Mouse (Mus musculus): Measurements from ENCODE around the gene Eif4e2.

The Eif4e2 gene

DNA sequence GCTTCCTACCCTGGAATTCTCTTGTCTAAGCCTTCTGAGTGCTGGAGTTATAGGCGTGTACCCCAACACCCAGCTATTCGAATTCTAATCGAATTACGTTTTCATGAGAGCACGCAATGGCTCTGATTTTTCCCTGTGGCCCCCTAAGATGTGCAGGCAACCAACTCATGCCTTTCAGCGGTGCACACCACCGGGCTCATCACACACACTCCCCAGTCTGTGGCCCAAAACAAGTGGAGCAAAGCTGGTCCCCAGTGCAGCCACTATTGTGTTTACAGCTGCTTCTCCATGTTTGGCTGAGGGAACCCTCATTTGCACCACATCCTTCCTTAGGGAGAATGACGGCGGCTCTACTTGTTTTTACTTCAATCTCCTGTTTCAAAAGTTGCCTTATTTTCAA is 49.5 kb downstream of the Eif4e2 start:
- no peak for DNase-seq (ENCODE audit: low read depth)

DNA sequence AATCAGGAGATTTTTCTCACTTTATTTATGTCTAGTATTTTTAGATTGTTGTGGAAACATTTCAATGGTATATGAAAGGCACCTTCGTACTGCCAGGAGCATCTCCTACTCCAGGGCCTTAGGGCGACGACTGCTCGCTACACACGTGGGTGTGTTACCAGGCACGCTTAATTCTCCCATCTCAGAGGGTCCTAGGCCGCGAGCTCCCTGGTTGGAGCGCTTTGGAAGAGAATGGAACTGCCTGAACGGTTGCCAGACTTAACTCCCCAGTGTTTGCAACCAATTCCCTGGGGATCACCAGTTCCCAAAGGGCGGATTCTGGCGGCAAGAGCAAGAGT is 50.1 kb downstream of the Eif4e2 start:
- DNase-seq (ENCODE audit: low read depth), result no peak

DNA sequence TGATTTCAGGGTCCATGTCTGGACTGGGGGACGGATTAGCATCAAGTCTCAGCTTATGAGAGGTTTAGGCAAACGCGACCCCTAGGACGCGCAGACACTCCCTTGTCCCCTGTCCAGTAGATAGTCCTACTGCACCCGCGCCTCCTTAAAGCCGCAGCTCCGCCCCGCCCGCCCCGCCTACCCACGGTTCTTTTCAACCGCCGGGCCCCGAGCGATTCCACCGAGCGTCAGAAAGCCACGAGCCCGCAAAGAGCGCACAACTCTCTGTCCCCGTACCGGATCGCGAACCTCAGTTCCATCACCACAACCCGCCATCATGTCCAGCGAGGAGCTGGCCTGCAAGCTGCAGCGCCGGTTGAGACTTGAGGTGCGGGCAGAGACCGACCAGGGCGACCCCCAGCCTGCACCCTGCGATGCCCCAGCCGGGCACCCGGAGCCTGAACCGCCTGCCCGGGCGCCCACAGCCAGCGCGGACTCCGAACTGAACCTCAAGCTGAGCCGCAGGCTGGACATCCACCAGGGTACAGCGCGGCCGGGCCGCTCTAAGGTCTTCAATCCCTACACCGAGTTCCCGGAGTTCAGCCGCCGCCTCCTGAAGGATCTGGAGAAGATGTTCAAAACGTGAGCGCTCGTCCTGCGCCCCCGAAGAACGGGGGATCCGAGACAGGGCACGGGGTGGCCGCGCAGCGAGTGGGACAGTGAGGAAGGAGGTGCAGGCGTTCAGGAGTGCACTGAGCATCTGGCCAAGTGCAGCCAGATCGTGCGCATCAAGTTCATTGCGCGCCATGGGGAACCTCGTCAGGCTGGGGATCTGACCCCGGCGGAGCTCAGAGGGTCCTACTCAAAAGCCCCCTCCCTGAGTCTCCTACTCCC is 50.7 kb downstream of the Eif4e2 start, which contains the start of gene Efhd1:
Efhd1 (plus strand) TSS at position 230 of the 873 bp plus-strand sequence.
- no peak for DNase-seq (ENCODE audit: low read depth)

DNA sequence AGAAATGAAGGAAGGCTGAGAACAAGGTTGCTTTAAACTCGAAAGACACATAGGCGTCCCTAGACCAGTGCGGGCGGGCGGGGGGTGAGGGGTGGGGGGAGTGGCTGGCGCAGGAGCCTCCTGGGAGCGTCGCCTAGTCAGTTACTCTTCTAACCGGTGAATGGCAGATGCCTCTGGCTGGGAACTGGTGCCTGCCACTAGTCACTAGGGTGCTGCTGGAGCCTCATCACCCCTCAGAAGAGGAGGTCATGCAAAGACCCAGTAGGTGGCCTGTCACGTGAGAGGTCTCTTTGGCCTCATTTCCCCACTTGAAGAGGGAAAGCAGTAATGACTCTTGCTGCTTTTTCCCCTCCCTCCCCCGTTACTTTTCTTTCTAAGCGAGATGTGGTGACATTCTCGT is 51.5 kb downstream of the Eif4e2 start:
- DNase-seq (ENCODE audit: low read depth), result no peak

DNA sequence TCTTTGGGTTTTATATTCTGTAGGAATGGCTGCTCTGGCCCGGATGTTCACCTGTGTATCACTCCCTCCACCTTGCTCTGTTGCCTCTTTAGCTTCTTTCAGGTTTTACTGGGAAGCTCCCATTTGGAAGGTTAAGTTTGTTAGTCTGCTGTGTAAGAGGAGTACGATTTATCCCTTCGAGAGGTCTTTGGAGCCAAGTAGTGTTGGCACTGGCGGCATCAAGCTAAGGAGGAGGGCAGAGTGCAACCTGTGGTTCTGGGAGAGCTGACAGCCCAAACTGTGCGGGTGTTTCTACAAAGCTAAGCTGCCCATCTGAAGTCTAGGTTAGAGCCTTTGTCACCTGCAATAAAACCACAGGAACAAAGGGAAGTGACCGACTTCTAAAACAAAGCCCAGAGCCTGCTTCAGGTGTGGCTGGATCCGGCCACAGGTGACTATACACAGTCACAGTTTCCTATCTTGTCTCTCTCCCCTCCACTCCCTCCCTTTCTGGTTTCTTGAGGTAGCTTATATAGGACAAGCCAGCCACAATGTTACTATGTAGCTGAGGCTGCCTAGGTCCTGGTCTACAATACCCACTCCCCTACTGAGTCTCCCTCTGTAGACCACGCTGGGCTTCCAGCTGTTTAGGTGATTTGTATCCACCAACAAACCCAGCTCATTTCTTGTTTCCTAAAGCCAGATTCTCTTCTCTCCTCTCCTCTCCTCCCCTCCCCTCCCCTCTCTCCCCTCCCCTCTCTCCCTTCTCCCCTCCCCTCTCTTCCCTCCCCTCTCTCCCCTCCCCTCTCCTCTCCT is 52.8 kb downstream of the Eif4e2 start:
- no peak for DNase-seq (ENCODE audit: low read depth)

DNA sequence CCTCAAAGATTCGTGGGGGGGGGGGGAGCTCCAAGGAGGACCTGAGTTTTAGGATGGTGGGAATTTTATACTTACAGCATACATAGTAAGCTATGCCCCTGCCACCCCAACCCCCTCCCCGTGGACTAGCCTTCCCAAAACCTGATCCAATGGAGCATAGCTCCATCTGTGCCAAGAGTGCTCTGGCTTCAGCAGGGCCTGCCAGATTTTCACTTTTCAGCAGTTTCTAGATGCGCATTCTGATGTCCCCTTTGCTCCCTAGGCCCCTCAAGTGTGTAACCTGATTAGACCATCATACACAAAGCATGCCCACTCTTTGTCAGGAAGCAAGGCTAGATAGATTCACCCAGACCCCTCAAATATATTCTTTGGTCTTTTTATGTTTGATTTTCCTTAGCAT is 56.5 kb downstream of the Eif4e2 start:
- no peak for DNase-seq (ENCODE audit: low read depth)

DNA sequence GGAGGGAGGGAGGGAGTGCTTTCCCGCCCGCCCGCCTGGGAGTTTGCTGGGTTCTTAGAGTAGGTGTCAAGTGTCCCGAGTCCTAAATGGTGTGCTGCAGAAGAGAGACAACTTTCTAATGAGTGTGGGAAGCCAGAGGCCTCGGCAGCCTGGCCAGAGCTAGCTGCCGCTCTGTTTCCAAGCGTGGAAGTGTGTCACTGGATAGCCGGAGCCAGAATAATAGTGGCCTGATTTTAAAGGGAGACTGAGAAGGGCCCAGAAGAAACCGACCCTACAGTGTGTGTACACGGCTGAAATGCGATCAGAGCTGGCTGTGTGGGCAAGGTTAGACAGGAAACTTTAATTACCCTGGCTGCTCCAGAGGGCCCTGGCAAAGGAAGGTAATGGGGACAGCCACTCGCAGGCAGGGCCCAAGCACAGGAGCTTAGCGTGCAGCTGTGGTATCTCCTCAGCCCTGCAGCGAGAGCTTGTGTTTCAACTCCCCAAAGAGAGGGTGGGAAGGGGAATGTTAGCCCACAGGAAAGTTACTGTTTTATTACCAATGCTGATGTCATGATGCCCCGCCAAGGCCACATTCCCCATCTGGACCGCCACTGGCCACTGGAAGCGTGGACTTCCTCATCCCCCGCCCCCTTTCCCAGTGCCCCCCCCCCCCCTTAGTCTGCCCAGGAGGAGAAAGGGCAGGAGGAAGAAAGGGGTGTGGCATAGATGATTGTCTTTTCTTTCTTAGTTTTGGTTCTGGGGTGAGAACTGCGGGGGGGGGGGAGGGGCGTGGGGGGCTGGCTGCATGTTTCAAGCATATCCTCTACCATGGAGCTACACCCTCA is 57.1 kb downstream of the Eif4e2 start:
- no peak for DNase-seq (ENCODE audit: low read depth)

DNA sequence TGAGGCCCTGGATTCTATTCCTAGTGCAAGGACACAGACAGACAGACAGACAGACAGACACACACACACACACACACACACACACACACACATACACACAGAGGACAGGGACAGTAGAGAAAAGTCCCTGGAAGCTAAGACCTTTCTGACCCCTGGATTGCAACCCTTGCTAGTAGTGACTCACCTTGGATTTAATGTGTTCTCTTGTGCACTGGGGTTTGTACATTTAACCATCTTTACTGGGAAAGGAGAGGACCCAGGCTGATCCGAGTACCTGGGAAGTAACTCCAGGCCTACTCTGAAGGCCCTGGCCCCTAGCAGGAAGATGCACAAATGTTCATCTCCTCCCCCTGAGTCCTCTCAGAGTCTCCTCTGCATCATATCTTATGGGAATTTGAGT is 57.9 kb downstream of the Eif4e2 start:
- no peak for DNase-seq (ENCODE audit: low read depth)

DNA sequence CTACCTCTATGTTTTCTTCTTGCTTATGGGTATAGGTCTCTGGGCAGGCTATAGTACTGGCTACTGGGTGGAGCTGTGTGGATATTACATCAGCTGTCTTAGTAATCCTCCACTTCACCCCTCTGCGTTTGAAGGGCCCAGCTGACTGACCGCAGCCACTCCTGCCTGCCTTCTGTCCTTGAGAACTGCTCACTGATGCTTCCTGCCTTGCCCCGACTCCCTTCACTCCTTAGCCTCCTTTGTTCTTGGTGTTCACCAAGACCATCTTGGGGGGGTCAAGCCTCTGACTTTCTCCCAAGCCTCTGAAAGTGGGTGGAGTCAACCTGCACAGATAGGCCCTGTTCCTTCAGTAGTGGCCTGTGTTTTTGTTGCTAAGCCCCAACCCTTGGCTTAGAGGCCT is 58.7 kb downstream of the Eif4e2 start:
- no peak for DNase-seq (ENCODE audit: low read depth)

DNA sequence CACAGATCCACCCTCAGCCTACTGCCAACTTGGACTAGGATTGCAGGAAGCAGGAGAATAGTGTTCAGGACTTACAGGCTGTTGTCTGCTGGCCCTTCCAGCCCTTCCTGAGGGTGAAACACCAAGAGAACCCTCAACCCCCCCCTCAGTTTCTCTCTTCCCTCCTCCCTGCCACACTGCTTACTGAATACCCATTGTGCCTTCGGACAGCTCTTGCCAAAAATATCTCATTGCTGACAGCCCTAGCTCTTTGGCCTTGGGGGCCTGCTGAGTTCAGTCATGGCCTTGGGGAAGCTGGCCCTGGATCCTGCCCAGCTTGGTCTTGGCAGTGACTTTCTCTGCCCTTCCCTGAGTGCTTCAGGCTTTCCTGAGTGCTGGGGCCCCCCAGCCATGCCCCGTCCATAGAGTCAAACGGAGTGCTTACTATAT is 59.8 kb downstream of the Eif4e2 start:
- DNase-seq (ENCODE audit: low read depth), result no peak

DNA sequence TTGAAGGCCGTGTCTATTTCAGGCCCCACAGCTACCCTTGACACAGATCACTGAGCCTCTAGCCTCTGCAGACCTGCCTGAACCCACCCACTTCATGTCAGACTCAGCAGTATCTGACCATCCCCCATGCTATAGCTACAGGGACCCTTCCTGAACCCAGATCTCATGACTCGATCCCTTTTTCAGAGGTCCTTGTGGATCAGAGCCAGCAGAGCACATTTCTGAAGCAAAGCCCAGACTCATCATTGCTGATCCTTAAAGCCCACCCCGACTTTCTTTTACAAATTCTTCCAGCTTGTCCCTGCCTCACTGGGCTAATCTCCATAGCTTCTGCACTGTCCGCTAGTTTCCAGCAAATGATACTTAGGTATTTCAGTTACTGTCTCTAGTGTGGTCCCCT is 60.4 kb downstream of the Eif4e2 start:
- no peak for DNase-seq (ENCODE audit: low read depth)

DNA sequence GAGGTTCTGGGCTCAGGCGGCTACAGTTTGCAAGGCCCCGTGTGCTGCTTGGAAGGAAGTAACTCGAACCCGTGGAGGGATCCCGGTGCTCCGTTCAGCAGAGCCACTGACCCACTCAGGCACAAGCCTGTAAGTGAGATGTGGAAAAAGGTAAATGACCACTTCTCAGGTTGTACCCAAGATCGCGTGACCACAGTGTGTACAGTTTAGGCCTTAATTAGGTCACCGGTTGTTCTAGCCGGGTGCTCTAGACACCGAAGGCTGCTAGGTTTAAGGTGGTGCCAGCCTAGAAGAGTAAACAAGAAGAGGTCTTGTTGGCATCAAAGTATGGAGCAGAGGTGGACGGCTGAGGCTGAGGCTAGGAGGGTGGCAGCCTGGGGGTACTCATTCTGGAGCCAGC is 61.4 kb downstream of the Eif4e2 start:
- no peak for DNase-seq (ENCODE audit: low read depth)

DNA sequence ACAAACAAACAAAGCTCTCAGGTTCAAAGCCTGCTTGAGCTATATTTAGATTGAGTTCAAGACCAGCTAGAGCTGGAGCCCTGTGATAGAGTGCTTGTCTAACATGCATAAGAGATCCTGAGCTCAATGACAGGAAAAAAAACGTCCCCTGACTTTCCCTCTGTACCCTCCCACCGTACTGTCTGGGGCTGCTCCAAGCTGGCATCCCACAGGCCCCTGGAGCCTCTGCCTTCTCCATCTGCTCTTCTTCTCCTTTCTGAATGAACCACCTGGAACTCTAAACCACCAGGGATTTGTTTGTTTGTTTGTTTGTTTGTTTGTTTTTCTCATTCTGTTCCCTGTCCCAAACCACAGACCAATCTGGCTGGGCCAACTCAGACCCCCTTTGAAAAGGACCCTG is 62.3 kb downstream of the Eif4e2 start:
- DNase-seq (ENCODE audit: low read depth), result no peak

DNA sequence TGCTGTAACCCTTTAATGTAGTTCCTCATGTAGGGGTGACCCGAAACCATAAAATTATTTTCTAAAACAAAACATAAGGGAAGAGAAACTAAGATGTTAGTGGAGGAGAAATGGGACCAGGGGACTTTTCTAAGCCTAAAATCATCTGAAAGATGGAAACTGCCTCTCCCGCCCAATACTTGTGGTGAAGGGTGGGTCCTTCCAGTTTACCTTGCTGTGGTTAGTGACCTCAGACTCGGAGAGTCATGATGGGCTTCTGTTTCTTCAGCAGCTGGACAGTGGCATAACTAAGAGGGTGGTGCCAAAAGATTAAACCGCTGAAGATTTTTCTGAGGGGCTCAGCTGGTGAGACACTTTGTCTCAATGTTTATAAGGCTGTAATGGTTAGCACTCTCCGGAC is 66.6 kb downstream of the Eif4e2 start:
- DNase-seq (ENCODE audit: low read depth), result no peak

DNA sequence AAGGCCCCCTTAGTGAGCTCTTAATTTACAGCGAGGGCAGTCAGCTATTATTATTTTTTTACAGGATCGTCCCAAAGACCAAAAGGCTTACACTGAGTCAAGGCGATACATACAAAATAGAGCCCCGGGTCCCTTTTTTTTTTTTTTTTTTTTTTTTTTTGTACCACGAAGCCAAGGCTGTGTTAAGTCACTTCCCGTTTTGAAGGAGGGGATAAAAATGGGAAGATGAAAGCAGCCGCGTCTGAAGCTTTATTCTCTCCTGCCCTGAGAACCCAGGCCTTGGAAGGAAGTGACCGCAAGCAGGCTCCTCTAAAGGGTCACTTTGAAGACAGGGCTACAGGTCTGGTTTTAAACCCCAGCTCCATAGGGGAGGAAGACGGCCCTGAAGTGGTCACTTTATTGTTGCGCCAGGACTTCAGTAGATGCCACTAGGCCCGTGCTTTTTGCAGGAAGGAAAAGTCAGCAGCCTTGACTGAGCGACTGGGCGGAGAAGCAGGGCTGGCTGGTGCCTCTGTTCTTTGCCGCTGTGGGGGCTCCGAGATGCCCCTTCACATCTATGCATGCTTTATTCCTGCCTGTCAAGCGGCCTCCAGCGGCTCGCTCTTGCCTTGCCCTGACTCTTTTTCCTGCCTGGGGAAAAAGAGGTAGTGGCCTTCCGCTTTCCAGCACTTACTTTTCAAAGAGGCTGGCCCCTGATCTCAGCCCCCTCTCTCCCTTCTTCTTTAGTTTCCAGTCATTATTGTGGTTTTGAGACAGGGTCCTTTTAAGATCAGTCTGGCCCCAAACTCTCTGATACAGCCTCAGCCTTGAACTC is 68.1 kb downstream of the Eif4e2 start:
- DNase-seq (ENCODE audit: low read depth), result no peak

DNA sequence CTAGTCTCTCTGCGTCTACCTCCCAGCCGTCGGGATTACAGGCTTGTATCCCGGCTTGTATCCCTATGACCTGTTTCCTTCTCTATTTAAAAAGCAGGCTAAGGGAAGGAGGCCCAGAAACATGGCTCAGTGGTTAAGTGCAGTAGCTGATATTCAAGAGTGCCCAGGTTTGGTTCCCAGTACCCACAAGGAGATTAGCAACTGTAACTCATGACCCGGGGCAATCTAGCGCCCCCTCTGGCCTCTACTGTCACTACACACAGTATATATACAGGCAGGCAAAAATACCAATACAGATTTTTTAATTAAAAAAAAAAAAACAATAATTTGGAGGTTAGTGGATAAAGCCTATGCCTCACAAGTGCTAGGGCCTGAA is 68.7 kb downstream of the Eif4e2 start:
- DNase-seq (ENCODE audit: low read depth), result no peak

DNA sequence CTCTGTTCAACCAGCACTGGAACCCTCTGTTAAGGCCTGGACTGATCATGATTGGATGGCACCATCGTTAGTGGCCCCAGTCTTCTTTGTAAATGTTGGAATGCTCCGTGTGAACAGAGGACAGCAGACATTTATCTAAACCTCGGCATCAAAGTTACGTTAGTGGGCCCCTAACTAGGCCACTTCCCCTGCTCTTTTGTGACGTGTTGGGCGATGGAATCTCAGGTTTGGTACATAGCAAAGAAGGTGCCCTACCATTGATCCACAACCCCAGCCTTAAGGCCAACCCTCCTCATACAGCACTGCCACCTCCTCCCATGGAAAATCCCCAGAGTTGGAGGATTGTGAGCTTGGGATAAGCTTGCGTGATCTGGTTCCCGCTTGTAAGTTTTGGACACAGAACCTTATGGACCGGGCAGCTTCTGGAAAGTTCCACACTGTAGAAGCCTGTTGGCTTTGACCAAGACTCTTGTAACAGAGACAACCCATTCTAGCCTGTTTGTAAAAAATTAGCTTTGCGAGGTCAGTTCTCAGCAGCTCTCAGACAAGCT is 69.8 kb downstream of the Eif4e2 start:
- DNase-seq (ENCODE audit: low read depth), result no peak

DNA sequence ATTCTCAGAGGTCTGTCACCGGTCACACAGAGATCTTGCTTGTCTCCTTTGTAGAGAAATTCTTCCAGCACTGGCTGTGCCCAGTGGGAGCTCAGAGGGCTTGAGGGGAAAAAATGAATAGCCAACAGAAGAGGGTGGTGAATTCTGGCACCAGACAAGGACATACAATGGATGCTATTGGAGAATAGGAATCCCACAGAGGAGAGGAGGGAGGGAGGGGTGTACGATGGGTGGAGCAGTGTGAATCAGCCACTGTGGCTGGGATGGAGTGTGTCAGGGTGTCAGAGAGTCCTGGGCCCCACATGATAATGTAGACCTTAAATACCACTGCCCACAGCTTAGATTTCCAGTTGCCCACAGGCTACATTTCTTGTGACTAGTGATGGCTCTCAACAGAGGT is 73.4 kb downstream of the Eif4e2 start:
- DNase-seq (ENCODE audit: low read depth), result no peak
